Mouse (Mus musculus): ENCODE measurements around the gene Pcmt1.

- no peak for TF ChIP-seq CTCF (IDR thresholded peaks at IDR 0.05; ENCODE audit: borderline replicate concordance, insufficient read depth, low read length)
- peak; percentile 83 for TF ChIP-seq POLR2A (IDR thresholded peaks at IDR 0.05; ENCODE audit: low read depth, low read length)
Observed at GRCm38 (mm10) chr10:7680731-7681301, at the start of gene Pcmt1, which contains the start of gene Lats1.

Data from embryonic fibroblast, embryonic 13.5 days (primary cell).